In the genomic region with DNA sequence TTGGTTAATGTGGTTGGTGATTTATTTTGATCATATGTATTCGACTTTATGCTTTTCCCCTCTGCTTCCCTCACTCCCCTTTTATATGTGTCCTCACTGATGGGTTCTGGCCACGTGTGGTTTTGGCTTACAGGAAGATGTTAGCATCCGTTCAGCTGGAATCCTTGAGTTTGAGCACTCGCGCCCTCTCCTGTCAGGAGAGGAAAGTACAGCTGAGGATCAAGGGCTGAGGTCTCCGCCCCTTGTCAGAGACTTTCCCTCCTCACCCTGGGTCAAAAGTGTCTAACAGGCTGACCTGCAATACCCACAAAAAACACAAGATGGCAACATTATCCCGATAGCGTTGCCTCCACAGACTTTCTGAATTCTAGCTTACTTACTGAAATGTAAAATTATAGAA, we compare ENCODE assay signal across 8 mouse cellular contexts. TPM values are rescaled to one million over a fixed set of nuclear protein-coding genes. Genes with fewer than 3 reads are reported as not detected.
DNase-seq lines count a peak whose midpoint lies in the region; ATAC-seq and TF ChIP-seq lines count a peak whose summit lies in the region.

No protein-coding gene starts in this region.

- TF ChIP-seq EP300 in heart, adult 2 months (IDR thresholded peaks at IDR 0.05; ENCODE audit: insufficient read depth, low read depth, low read length), result 0 out of 2 replicates have a peak, but pooled peaks have one; percentile 55
- no peak for TF ChIP-seq EP300 in stomach, postnatal 0 days (optimal IDR thresholded peaks at IDR 0.05)

- peak; percentile 95 for TF ChIP-seq CTCF in heart, adult 2 months (IDR thresholded peaks at IDR 0.05)
- peak; percentile 96 for TF ChIP-seq CTCF in stomach, postnatal 0 days (IDR thresholded peaks at IDR 0.05; ENCODE audit: low read depth)

- no peaks in the 10 kb centered on the region for H3K9me3 ChIP-seq in limb, embryonic 13.5 days
- H3K9me3 ChIP-seq in neural tube, embryonic 12.5 days, result no peaks in the 10 kb centered on the region
- no peaks in the 10 kb centered on the region for H3K9me3 ChIP-seq in stomach, postnatal 0 days (ENCODE audit: control insufficient read depth, low read length)

- peak; percentile 25; the same call in 1 of the 2 replicates for ATAC-seq in limb, embryonic 13.5 days (ENCODE audit: low FRiP score, low read depth)
- peak; percentile 61; the same call in 1 of the 2 replicates for ATAC-seq in neural tube, embryonic 12.5 days (ENCODE audit: low FRiP score, low read depth)
- peak; percentile 77 for ATAC-seq in stomach, postnatal 0 days (ENCODE audit: low FRiP score, low TSS enrichment)

- no peaks in the 10 kb centered on the region for H3K79me2 ChIP-seq in heart, adult 2 months (replicated peaks; ENCODE audit: control insufficient read depth, insufficient read depth, low read length)

- TF ChIP-seq POLR2A in heart, adult 2 months (IDR thresholded peaks at IDR 0.05; ENCODE audit: insufficient read depth, low read depth, low read length), result no peak

- H3K4me1 ChIP-seq in heart, adult 2 months (ENCODE audit: control insufficient read depth, insufficient read depth, low read length), result no peaks in the 10 kb centered on the region
- peaks cover 41% of the 10 kb centered on the region for H3K4me1 ChIP-seq in limb, embryonic 13.5 days
- H3K4me1 ChIP-seq in neural tube, embryonic 12.5 days, result peaks cover 13% of the 10 kb centered on the region
- no peaks in the 10 kb centered on the region for H3K4me1 ChIP-seq in stomach, postnatal 0 days (replicated peaks; ENCODE audit: control insufficient read depth, insufficient read depth)

- intact Hi-C loops in heart, adult 2 months (cut with DNase I), result no loop called here

- H3K27ac ChIP-seq in heart, adult 2 months, result no peak overlapping the region
- H3K27ac ChIP-seq in limb, embryonic 13.5 days, result no peak overlapping the region
- H3K27ac ChIP-seq in neural tube, embryonic 12.5 days, result no peak overlapping the region
- no peak overlapping the region for H3K27ac ChIP-seq in stomach, postnatal 0 days (replicated peaks)

- H3K36me3 ChIP-seq in heart, adult 2 months (ENCODE audit: control insufficient read depth, insufficient read depth, low read length), result no peaks in the 10 kb centered on the region
- H3K36me3 ChIP-seq in limb, embryonic 13.5 days, result no peaks in the 10 kb centered on the region
- H3K36me3 ChIP-seq in neural tube, embryonic 12.5 days, result no peaks in the 10 kb centered on the region
- H3K36me3 ChIP-seq in stomach, postnatal 0 days (ENCODE audit: control insufficient read depth, insufficient read depth, low read length), result no peaks in the 10 kb centered on the region

- H3K4me2 ChIP-seq in limb, embryonic 13.5 days (replicated peaks), result no peak overlapping the region
- H3K4me2 ChIP-seq in neural tube, embryonic 12.5 days (replicated peaks), result no peak overlapping the region
- no peak overlapping the region for H3K4me2 ChIP-seq in stomach, postnatal 0 days (replicated peaks; ENCODE audit: low read depth)

- H3K9ac ChIP-seq in heart, adult 2 months (ENCODE audit: low read depth, low read length), result no peak overlapping the region
- H3K9ac ChIP-seq in limb, embryonic 13.5 days, result no peak overlapping the region
- no peak overlapping the region for H3K9ac ChIP-seq in neural tube, embryonic 12.5 days
- no peak overlapping the region for H3K9ac ChIP-seq in stomach, postnatal 0 days (ENCODE audit: low read length)

- under 1% methylated on average over 8 of the region's 8 CpGs for WGBS in heart, adult 2 months
- under 1% methylated on average over 8 of the region's 8 CpGs for WGBS in limb, embryonic 13.5 days
- 4% methylated on average over 8 of the region's 8 CpGs for WGBS in neural tube, embryonic 12.5 days
- 4% methylated on average over 8 of the region's 8 CpGs for WGBS in stomach, postnatal 0 days

- H3K4me3 ChIP-seq in heart, adult 2 months, result no peak overlapping the region
- no peak overlapping the region for H3K4me3 ChIP-seq in limb, embryonic 13.5 days
- no peak overlapping the region for H3K4me3 ChIP-seq in neural tube, embryonic 12.5 days
- H3K4me3 ChIP-seq in stomach, postnatal 0 days (ENCODE audit: low read depth, low read length), result no peak overlapping the region

- peak; percentile 96 for DNase-seq in 416B (ENCODE audit: low read depth)
- peak; percentile 87 for DNase-seq in adrenal gland, adult 8-10 months
- peak; percentile 94 for DNase-seq in embryo, embryonic 9.5 days (ENCODE audit: extremely low spot score)
- peak; percentile 74 to 78 for DNase-seq in heart, adult 2 months
- peak; percentile 93 for DNase-seq in kidney, adult 9 months
- peak; percentile 91 for DNase-seq in stomach, postnatal 0 days (ENCODE audit: low spot score)

- no peaks in the 10 kb centered on the region for H3K27me3 ChIP-seq in heart, adult 2 months (ENCODE audit: control insufficient read depth, insufficient read depth, low read length)
- H3K27me3 ChIP-seq in limb, embryonic 13.5 days, result no peaks in the 10 kb centered on the region
- no peaks in the 10 kb centered on the region for H3K27me3 ChIP-seq in neural tube, embryonic 12.5 days (replicated peaks)
- no peaks in the 10 kb centered on the region for H3K27me3 ChIP-seq in stomach, postnatal 0 days (ENCODE audit: control insufficient read depth, insufficient read depth, low read length)

RNA-seq across cellular contexts. Expression of gene Nr2e3, which starts 1.2 kb away (rescaled TPM):
- not detected for total RNA-seq in adrenal gland, adult 8-10 months (2022)
- total RNA-seq in heart, adult 2 months (2021), result not detected
- polyA plus RNA-seq in heart, adult 2 months (2012; rRNA removed), result not detected in 2 replicates
- 2.1 TPM in 2 replicates for polyA plus RNA-seq in limb, embryonic 13.5 days (2015; fragmentation: Nextera tagmentation; extraction: Ambion mirVana)
- 0.09 and 0.10 TPM in 2 replicates for polyA plus RNA-seq in neural tube, embryonic 12.5 days (2016; fragmentation: Nextera tagmentation; extraction: Ambion mirVana)
- polyA plus RNA-seq in stomach, postnatal 0 days (2015; fragmentation: Nextera tagmentation; extraction: Ambion mirVana), result 0.08 TPM in 1 of 2 replicates, not detected in the other

Comparison
In these comparisons a context has a peak if more than half of its experiments do, and no peak if none do; other contexts are left out.
1. ATAC-seq: peak in every context shown above with its lines; median percentile 77 in stomach, postnatal 0 days; 61 in neural tube, embryonic 12.5 days; 25 in limb, embryonic 13.5 days.